Mouse (Mus musculus): Measurements from ENCODE around the gene Dbh. TPM values are rescaled to one million over a fixed set of nuclear protein-coding genes. Genes with fewer than 3 reads are reported as not detected.
A peak's percentile ranks its signal among the peaks of the same experiment; 100 is the strongest.

Dbh gene
- total and polyA plus RNA-seq, 3 experiments, result not detected

GRCm38 (mm10) chr2:27125979-27126378, 39.1 kb upstream of the Dbh start:
- Histone ChIP-seq H3K27me3 (ENCODE audit: control insufficient read depth in 1 of 2, insufficient read depth in 2 of 2, low read length in 2 of 2) (peaks cover 0 to 1% of the 10 kb centered on the region in 2 experiments), H3K9me3 (replicated peaks; ENCODE audit: insufficient read depth, low read length) (no peaks in the 10 kb centered on the region), H3K27ac (ENCODE audit: control insufficient read depth, low read depth, low read length) (no peak overlapping the region), H3K79me2 (ENCODE audit: control insufficient read depth, insufficient read depth, low read length, poor library complexity) (no peaks in the 10 kb centered on the region), H3K36me3 (ENCODE audit: control insufficient read depth in 1 of 2, insufficient read depth in 2 of 2, low read length in 2 of 2) (no peaks in the 10 kb centered on the region), H3K4me1 (ENCODE audit: control insufficient read depth in 1 of 2, insufficient read depth in 2 of 2, low read length in 2 of 2) (no peaks in the 10 kb centered on the region), H3K4me3 (ENCODE audit: control insufficient read depth in 1 of 2, insufficient read depth in 1 of 2, low read depth in 2 of 2, low read length in 2 of 2) (no peak overlapping the region), H3K9ac (ENCODE audit: control insufficient read depth, low read depth, low read length, poor library complexity, severe bottlenecking) (no peak overlapping the region)
- peak; percentile 29; the same call in 1 of the 2 replicates for TF ChIP-seq ZC3H11A (IDR thresholded peaks at IDR 0.05; ENCODE audit: low read depth, low read length)
- peak; percentile 54 for TF ChIP-seq RAD21 (IDR thresholded peaks at IDR 0.05; ENCODE audit: low read depth, low read length)
- no peak for TF ChIP-seq NRF1 (IDR thresholded peaks at IDR 0.05; ENCODE audit: insufficient read depth, low read depth, low read length, poor library complexity, severe bottlenecking)
- TF ChIP-seq ZNF384 (IDR thresholded peaks at IDR 0.05; ENCODE audit: low read depth, low read length), result no peak
- peak; percentile 73 for TF ChIP-seq SMC3 (IDR thresholded peaks at IDR 0.05; ENCODE audit: low read depth, low read length)
- TF ChIP-seq TBP (IDR thresholded peaks at IDR 0.05; ENCODE audit: low read depth, low read length), result no peak
- no peak for TF ChIP-seq MYC (IDR thresholded peaks at IDR 0.05; ENCODE audit: low read depth, low read length)
- no peak for TF ChIP-seq UBTF (IDR thresholded peaks at IDR 0.05; ENCODE audit: borderline replicate concordance, insufficient read depth, low read depth, low read length)
- TF ChIP-seq MAZ (IDR thresholded peaks at IDR 0.05; ENCODE audit: low read depth, low read length), result peak; percentile 81
- TF ChIP-seq ZKSCAN1 (IDR thresholded peaks at IDR 0.05; ENCODE audit: low read depth, low read length), result no peak
- peak; percentile 79 to 92 (median 84) for TF ChIP-seq CTCF (IDR thresholded peaks at IDR 0.05 in 2 of 3, conservative IDR thresholded peaks at IDR 0.05 in 1 of 3; ENCODE audit: control insufficient read depth in 1 of 3, insufficient read depth in 1 of 3, low read depth in 2 of 3, low read length in 3 of 3, poor library complexity in 1 of 3, severe bottlenecking in 1 of 3)
- TF ChIP-seq TAL1 (IDR thresholded peaks at IDR 0.05; ENCODE audit: low read length), result no peak
- peak; percentile 64 for DNase-seq (ENCODE audit: low read depth, low spot score)

- TF ChIP-seq JUND (IDR thresholded peaks at IDR 0.05; ENCODE audit: low read depth, low read length) (no peak), POLR2A (IDR thresholded peaks at IDR 0.05; ENCODE audit: control insufficient read depth in 1 of 2, insufficient read depth in 1 of 2, low read depth in 1 of 2, low read length in 2 of 2, poor library complexity in 1 of 2) (no peak), POLR2AphosphoS5 (IDR thresholded peaks at IDR 0.05; ENCODE audit: borderline replicate concordance, low read depth, low read length) (no peak), CTCF (IDR thresholded peaks at IDR 0.05 in 2 of 3, conservative IDR thresholded peaks at IDR 0.05 in 1 of 3; ENCODE audit: control insufficient read depth in 1 of 3, insufficient read depth in 1 of 3, low read depth in 2 of 3, low read length in 3 of 3, poor library complexity in 1 of 3, severe bottlenecking in 1 of 3) (no peak), SIN3A (IDR thresholded peaks at IDR 0.05; ENCODE audit: low read length) (no peak)
- H3K27ac ChIP-seq (ENCODE audit: control insufficient read depth, low read depth, low read length), result no peak overlapping the region
- no peaks in the 10 kb centered on the region for H3K9me3 ChIP-seq (replicated peaks; ENCODE audit: insufficient read depth, low read length)
- H3K36me3 ChIP-seq (ENCODE audit: control insufficient read depth in 1 of 2, insufficient read depth in 2 of 2, low read length in 2 of 2), result no peaks in the 10 kb centered on the region
- no peaks in the 10 kb centered on the region for H3K4me1 ChIP-seq (ENCODE audit: control insufficient read depth in 1 of 2, insufficient read depth in 2 of 2, low read length in 2 of 2)
- peaks cover 0 to 1% of the 10 kb centered on the region in 2 experiments for H3K27me3 ChIP-seq (ENCODE audit: control insufficient read depth in 1 of 2, insufficient read depth in 2 of 2, low read length in 2 of 2)
- no peak for DNase-seq (ENCODE audit: low read depth, low spot score)
- H3K9ac ChIP-seq (ENCODE audit: control insufficient read depth, low read depth, low read length, poor library complexity, severe bottlenecking), result no peak overlapping the region
- H3K4me3 ChIP-seq (ENCODE audit: control insufficient read depth in 1 of 2, insufficient read depth in 1 of 2, low read depth in 2 of 2, low read length in 2 of 2), result no peak overlapping the region
- H3K79me2 ChIP-seq (ENCODE audit: control insufficient read depth, insufficient read depth, low read length, poor library complexity), result no peaks in the 10 kb centered on the region
These were observed 38.5 kb upstream of the Dbh start for GRCm38 (mm10) chr2:27126496-27126895.

Measured in MEL (cell line).